In the genomic region with DNA sequence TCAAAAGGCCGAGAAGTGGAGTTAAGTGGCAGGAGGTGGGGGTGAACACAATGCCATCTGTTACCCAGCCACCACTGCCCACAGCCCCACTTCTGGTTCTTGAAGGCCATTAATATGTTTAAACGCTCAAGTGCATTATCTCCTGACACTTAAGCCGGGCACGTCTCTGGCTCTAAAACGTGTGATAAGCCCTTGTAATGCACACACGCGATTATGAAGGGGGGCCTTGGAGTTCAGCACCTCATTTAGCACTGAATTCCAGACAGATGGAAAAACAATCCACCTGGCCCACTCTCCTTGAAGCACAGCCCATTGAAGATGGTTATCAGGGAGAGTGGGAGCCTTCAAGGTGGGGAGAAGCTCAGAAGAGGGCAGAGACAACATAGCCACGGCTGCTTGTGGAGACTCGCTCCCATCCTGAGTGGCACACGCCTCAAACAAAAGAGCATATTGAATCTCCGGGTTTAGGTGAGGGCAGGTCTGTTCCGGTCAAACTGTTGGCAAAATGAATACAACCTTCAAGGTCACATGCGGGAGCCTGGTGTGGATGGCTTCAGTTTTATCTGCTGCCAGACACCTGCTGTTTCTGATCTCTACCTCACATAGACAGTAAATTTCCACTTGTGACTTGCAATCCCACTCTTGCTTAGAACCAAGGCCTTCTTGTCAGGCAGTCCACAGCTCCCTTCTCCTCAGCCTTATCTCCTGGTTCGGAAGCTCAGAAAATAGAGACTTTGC, we compare ENCODE assay signal across 10 mouse cellular contexts. TPM values are rescaled to one million over a fixed set of nuclear protein-coding genes. Genes with fewer than 3 reads are reported as not detected.
DNase-seq lines count a peak whose midpoint lies in the region; ATAC-seq and TF ChIP-seq lines count a peak whose summit lies in the region.
"Had no signal": no experiment of that assay in that cellular context is flagged by ENCODE, and none has a peak within 500 bp of the region (broad histone marks: within the 10 kb centered on the region; RNA-seq: fewer than 3 reads in every experiment).

No protein-coding gene starts in this region.

- H3K36me3 ChIP-seq in heart, embryonic 13.5 days, result no peaks in the 10 kb centered on the region
- no peaks in the 10 kb centered on the region for H3K36me3 ChIP-seq in intestine, embryonic 15.5 days
- H3K36me3 ChIP-seq in stomach, postnatal 0 days (ENCODE audit: control insufficient read depth, insufficient read depth, low read length), result no peaks in the 10 kb centered on the region

- no peak overlapping the region for H3K4me3 ChIP-seq in heart, embryonic 13.5 days
- no peak overlapping the region for H3K4me3 ChIP-seq in intestine, embryonic 15.5 days (replicated peaks)
- H3K4me3 ChIP-seq in stomach, postnatal 0 days (ENCODE audit: low read depth, low read length), result no peak overlapping the region

- H3K9me3 ChIP-seq in heart, embryonic 13.5 days, result no peaks in the 10 kb centered on the region
- H3K9me3 ChIP-seq in intestine, embryonic 15.5 days, result no peaks in the 10 kb centered on the region
- H3K9me3 ChIP-seq in stomach, postnatal 0 days (ENCODE audit: control insufficient read depth, low read length), result no peaks in the 10 kb centered on the region

- peaks cover 27% of the 10 kb centered on the region for H3K4me1 ChIP-seq in heart, embryonic 13.5 days
- peaks cover 21% of the 10 kb centered on the region for H3K4me1 ChIP-seq in intestine, embryonic 15.5 days (replicated peaks)
- peaks cover 5% of the 10 kb centered on the region; the same call in 1 of the 2 replicates for H3K4me1 ChIP-seq in stomach, postnatal 0 days (replicated peaks; ENCODE audit: control insufficient read depth, insufficient read depth)

- no peak for DNase-seq in heart, adult 9 months (ENCODE audit: low spot score in 2 of 2)
- DNase-seq in lung, postnatal 4 days, result peak; percentile 23 to 59
- no peak for DNase-seq in lung, adult 18-20 months
- DNase-seq in stomach, postnatal 0 days (ENCODE audit: low spot score), result peak; percentile 21
- no peak for DNase-seq in cerebellum, adult 18-20 months
- DNase-seq in right cerebral cortex, adult 2 months (ENCODE audit: low spot score in 2 of 2), result no peak
- DNase-seq: layer of hippocampus, adult 9-11 months; thymus, postnatal 14 days had no signal

- no peak for TF ChIP-seq CTCF in stomach, postnatal 0 days (IDR thresholded peaks at IDR 0.05; ENCODE audit: low read depth)

- peak overlapping the region; percentile 7; the same call in 1 of the 2 replicates for H3K4me2 ChIP-seq in heart, embryonic 13.5 days
- H3K4me2 ChIP-seq in intestine, embryonic 15.5 days (replicated peaks), result no peak overlapping the region
- no peak overlapping the region for H3K4me2 ChIP-seq in stomach, postnatal 0 days (replicated peaks; ENCODE audit: low read depth)

- ATAC-seq in heart, embryonic 13.5 days (ENCODE audit: extremely low read depth, insufficient number of reproducible peaks, low FRiP score, low TSS enrichment), result no peak; the same call in 1 of the 2 replicates
- ATAC-seq in intestine, embryonic 15.5 days, result 0 out of 2 replicates have a peak, but pooled peaks have one; percentile 2
- no peak for ATAC-seq in stomach, postnatal 0 days (ENCODE audit: low FRiP score, low TSS enrichment)

- peak overlapping the region; percentile 55 for H3K27ac ChIP-seq in heart, embryonic 13.5 days (replicated peaks)
- H3K27ac ChIP-seq in intestine, embryonic 15.5 days, result peak overlapping the region; percentile 52
- no peak overlapping the region for H3K27ac ChIP-seq in stomach, postnatal 0 days (replicated peaks)

- H3K9ac ChIP-seq in heart, embryonic 13.5 days, result no peak overlapping the region
- H3K9ac ChIP-seq in intestine, embryonic 15.5 days, result no peak overlapping the region
- no peak overlapping the region for H3K9ac ChIP-seq in stomach, postnatal 0 days (ENCODE audit: low read length)

- no peak for TF ChIP-seq EP300 in stomach, postnatal 0 days (optimal IDR thresholded peaks at IDR 0.05)

- WGBS in heart, embryonic 13.5 days, result 25% methylated on average over 14 of the region's 14 CpGs
- WGBS in intestine, embryonic 15.5 days, result 53% methylated on average over 14 of the region's 14 CpGs
- 47% methylated on average over 14 of the region's 14 CpGs for WGBS in stomach, postnatal 0 days

- peaks cover 87% of the 10 kb centered on the region for H3K27me3 ChIP-seq in heart, embryonic 13.5 days (replicated peaks)
- H3K27me3 ChIP-seq in intestine, embryonic 15.5 days (replicated peaks), result no peaks in the 10 kb centered on the region
- H3K27me3 ChIP-seq in stomach, postnatal 0 days (ENCODE audit: control insufficient read depth, insufficient read depth, low read length), result no peaks in the 10 kb centered on the region

RNA-seq across cellular contexts. Expression of gene Nedd9, which starts 30.7 kb away (rescaled TPM):
- polyA plus RNA-seq in heart, embryonic 13.5 days (2015; fragmentation: Nextera tagmentation; extraction: Ambion mirVana), result 18.5 and 19.3 TPM in 2 replicates
- 38.4 and 41.4 TPM in 2 replicates for polyA plus RNA-seq in intestine, embryonic 15.5 days (2015; fragmentation: Nextera tagmentation; extraction: Ambion mirVana)
- 17.1 and 20.3 TPM in 2 replicates for polyA plus RNA-seq in stomach, postnatal 0 days (2015; fragmentation: Nextera tagmentation; extraction: Ambion mirVana)

Comparison
In these comparisons a context has a peak if more than half of its experiments do, and no peak if none do; other contexts are left out.
1. DNase-seq: peak in lung, postnatal 4 days (2 of 2) and stomach, postnatal 0 days (single experiment); none in heart, adult 9 months (0 of 2), lung, adult 18-20 months (0 of 2), cerebellum, adult 18-20 months (0 of 2) and right cerebral cortex, adult 2 months (0 of 2).